Mouse (Mus musculus): ENCODE measurements around the gene Chuk. TPM values are rescaled to one million over a fixed set of nuclear protein-coding genes. Genes with fewer than 3 reads are reported as not detected.

Gene Chuk
- polyA plus RNA-seq, 1 experiment: 31.3 TPM

DNA sequence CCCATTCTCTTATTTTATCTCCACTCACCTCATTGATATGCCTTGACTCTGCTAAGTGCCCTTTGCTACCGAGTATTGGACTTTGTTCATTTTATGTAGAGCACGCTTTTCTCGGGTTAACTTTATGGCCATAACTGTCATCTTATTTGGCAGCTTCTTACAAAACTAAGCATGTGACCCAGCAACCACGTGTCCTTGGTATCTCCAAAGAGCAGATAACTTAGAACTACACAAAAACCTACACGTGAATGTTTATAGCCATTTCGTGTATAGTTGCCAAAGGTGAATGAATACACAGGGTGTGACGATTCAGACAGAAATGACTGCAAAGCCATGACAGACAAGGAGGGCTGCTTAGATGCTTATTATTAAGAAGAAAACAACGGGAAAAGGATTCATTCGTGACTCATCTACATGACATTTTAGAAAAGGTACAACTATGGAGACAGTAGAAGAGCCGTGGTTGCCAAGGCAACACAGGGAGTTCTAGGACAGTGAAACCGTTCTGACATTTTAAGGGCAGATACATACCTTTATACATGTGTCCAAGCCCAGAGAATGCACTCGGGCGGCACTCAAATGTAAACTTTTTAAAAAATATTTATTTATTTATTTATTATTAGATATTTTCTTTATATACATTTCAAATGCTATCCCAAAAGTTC is 82.2 kb downstream of the Chuk start:
- H3K4me1 ChIP-seq (ENCODE audit: control insufficient read depth, insufficient read depth, low read length): no peaks in the 10 kb centered on the region
- TF ChIP-seq POLR2A (IDR thresholded peaks at IDR 0.05; ENCODE audit: borderline replicate concordance, control insufficient read depth, low read depth, low read length) (no peak), CTCF (IDR thresholded peaks at IDR 0.05; ENCODE audit: control insufficient read depth, insufficient read depth, low read length) (no peak)
- H3K4me3 ChIP-seq (replicated peaks; ENCODE audit: control insufficient read depth, low read depth, low read length): no peak overlapping the region
- 78% methylated on average over 13 of the region's 13 CpGs for WGBS
- no peak overlapping the region for H3K27ac ChIP-seq (ENCODE audit: control insufficient read depth, insufficient read depth, low read depth, low read length, poor library complexity)

Other genes starting within 250 kb of the Chuk start
- 2.7 and 6.1 TPM in 2 replicates for gene Dnmbp, start 167.3 kb downstream of the Chuk start, polyA plus RNA-seq (2011; ENCODE audit: insufficient read depth, insufficient read length, low replicate concordance, missing spikeins)
- not detected in 2 replicates for gene Cpn1, start 120.9 kb downstream of the Chuk start, polyA plus RNA-seq (2011; ENCODE audit: insufficient read depth, insufficient read length, low replicate concordance, missing spikeins)
- gene Cyp2c23, start 78.3 kb downstream of the Chuk start, polyA plus RNA-seq (2011; ENCODE audit: insufficient read depth, insufficient read length, low replicate concordance, missing spikeins): 1.0 TPM in 2 replicates
- 7.4 and 8.4 TPM in 2 replicates for gene Erlin1, start 37.7 kb downstream of the Chuk start, polyA plus RNA-seq (2011; ENCODE audit: insufficient read depth, insufficient read length, low replicate concordance, missing spikeins)
- gene Cwf19l1, start 28.4 kb upstream of the Chuk start, polyA plus RNA-seq (2011; ENCODE audit: insufficient read depth, insufficient read length, low replicate concordance, missing spikeins): 8.3 and 22.6 TPM in 2 replicates
- 40.9 and 78.0 TPM in 2 replicates for gene Bloc1s2, start 39.0 kb upstream of the Chuk start, polyA plus RNA-seq (2011; ENCODE audit: insufficient read depth, insufficient read length, low replicate concordance, missing spikeins)
- not detected in 2 replicates for gene Pkd2l1, start 85.0 kb upstream of the Chuk start, polyA plus RNA-seq (2011; ENCODE audit: insufficient read depth, insufficient read length, low replicate concordance, missing spikeins)
- gene Scd3, start 95.8 kb upstream of the Chuk start, polyA plus RNA-seq (2011; ENCODE audit: insufficient read depth, insufficient read length, low replicate concordance, missing spikeins): 0.45 TPM in 1 of 2 replicates, not detected in the other
- 7.2 and 19.7 TPM in 2 replicates for gene Scd2, start 186.2 kb upstream of the Chuk start, polyA plus RNA-seq (2011; ENCODE audit: insufficient read depth, insufficient read length, low replicate concordance, missing spikeins)
- gene Scd4, start 225.6 kb upstream of the Chuk start, polyA plus RNA-seq (2011; ENCODE audit: insufficient read depth, insufficient read length, low replicate concordance, missing spikeins): not detected in 2 replicates

Data from bone marrow, adult 2 months (tissue).